Mouse (Mus musculus) embryonic facial prominence, embryonic 10.5 days (tissue): ENCODE measurements around the gene Ccdc120. TPM values are rescaled to one million over a fixed set of nuclear protein-coding genes. Genes with fewer than 3 reads are reported as not detected.

Experiments
- DNase-seq: peaks from one replicate; pipeline ENCODE4 v3.0.0-alpha.2; 2017; ENCODE audit warnings: low spot score
- H3K27ac ChIP-seq: fragments of 300-500 bp; sonication (generic); replicated peaks from 2 replicates; pipeline ENCODE4 v1.5.1; 2016; ENCODE audit warnings: mild to moderate bottlenecking
- H3K27me3 ChIP-seq: fragments of 300-500 bp; sonication (generic); replicated peaks from 2 replicates; pipeline ENCODE4 v1.6.1; 2016; ENCODE audit warnings: low read depth, mild to moderate bottlenecking; ENCODE audit not compliant: poor library complexity, severe bottlenecking
- H3K36me3 ChIP-seq: fragments of 300-500 bp; sonication (generic); replicated peaks from 2 replicates; pipeline ENCODE4 v1.6.1; 2016; ENCODE audit warnings: mild to moderate bottlenecking, moderate library complexity
- H3K4me1 ChIP-seq: fragments of 300-500 bp; sonication (generic); 2 replicates; pipeline ENCODE4 v1.6.1; 2016
- H3K4me3 ChIP-seq: fragments of 300-500 bp; sonication (generic); 2 replicates; pipeline ENCODE4 v1.5.1; 2016; ENCODE audit warnings: mild to moderate bottlenecking, moderate library complexity
- H3K9me3 ChIP-seq: fragments of 300-500 bp; sonication (generic); 2 replicates; pipeline ENCODE4 v1.6.1; 2016; ENCODE audit warnings: mild to moderate bottlenecking
- WGBS: fragments of 180-500 bp; shearing (Covaris S2); methylation state at CpG from one replicate; pipeline ENCODE4 v1.1.7; 2016; 5-methylcytosine and 5-hydroxymethylcytosine counted together
- polyA plus RNA-seq: library from polyadenylated mRNA; unstranded; fragments of >200 nt; fragmentation: Nextera tagmentation; extraction: Ambion mirVana; gene quantifications from 2 replicates; pipeline ENCODE4 v1.2.1, GENCODE M21; 2016

The Ccdc120 gene
- polyA plus RNA-seq = 20.3 and 22.1 TPM in 2 replicates

DNA sequence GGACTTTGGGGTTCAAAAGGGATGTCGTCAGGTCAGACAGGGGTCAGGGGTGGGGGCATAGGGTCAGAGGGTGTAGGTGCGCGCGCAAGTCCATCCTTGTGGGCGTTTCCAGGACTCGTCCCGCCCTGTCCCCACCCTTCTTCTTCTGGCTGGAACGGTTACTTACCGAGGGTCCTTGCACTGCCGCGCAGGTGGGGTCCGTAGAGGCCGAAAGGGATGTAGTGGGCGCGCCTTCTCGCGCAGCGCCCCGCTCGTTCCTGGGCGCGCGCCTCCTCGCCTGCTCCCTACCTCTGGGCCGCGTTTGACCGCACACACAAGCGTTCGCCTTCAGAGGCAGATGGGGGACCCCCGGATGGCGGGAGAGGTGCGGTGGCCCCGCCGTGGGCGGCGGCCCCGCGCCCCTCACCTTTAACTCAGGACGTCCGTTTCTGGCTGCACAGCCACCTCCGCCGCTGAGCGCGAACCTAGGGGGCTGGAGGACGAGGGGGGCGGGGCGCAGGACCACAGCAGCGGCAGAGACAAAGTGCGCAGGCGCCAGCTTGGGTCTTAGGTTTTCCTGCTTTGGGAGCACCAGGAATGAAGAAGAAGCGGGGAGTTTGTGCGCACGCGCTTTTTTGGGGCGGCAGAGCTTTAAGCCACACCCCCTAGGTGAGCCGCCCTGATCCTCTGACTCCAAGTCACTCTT is at the start of gene Ccdc120:
Gene Ccdc120 (minus strand): TSS at position 474 of the 685 bp plus-strand sequence.
- peak; percentile 89 for DNase-seq
- H3K4me3 ChIP-seq = peak within 1 kb of the TSS; percentile 74
- peak within 1 kb of the TSS; percentile 86 for H3K27ac ChIP-seq
- no peaks in the 10 kb centered on the region for H3K9me3 ChIP-seq
- no peaks in the 10 kb centered on the region for H3K27me3 ChIP-seq
- H3K4me1 ChIP-seq = 0 out of 2 replicates have a peak, but pooled peaks cover 3% of the 10 kb centered on the region
- H3K36me3 ChIP-seq = no peaks in the 10 kb centered on the region
- 10% methylated on average over 56 of the region's 56 CpGs for WGBS

DNA sequence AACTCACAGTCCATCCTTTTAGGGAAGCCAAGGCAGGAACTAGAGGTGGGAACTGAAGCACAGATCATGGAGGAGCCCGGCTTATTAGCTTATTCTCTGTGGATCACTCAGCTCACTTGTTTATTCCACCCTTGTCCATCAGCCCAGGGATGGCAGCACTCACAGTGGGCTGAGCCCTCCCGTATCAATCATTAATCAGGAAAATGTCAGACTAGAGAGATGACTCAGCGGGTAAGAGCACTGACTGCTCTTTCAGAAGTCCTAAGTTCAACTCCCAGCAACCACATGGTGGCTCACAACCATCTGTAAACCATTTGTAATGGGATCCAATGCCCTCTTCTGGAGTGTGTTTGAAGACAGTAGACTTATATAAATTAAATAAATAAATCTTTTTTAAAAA is 46.6 kb upstream of the Ccdc120 start:
- H3K4me3 ChIP-seq = no peak overlapping the region
- no peaks in the 10 kb centered on the region for H3K9me3 ChIP-seq
- H3K27ac ChIP-seq = no peak overlapping the region
- no peaks in the 10 kb centered on the region for H3K27me3 ChIP-seq
- WGBS = 81% methylated on average over 3 of the region's 3 CpGs
- H3K4me1 ChIP-seq = no peaks in the 10 kb centered on the region
- no peak for DNase-seq
- H3K36me3 ChIP-seq = peaks cover 33% of the 10 kb centered on the region

DNA sequence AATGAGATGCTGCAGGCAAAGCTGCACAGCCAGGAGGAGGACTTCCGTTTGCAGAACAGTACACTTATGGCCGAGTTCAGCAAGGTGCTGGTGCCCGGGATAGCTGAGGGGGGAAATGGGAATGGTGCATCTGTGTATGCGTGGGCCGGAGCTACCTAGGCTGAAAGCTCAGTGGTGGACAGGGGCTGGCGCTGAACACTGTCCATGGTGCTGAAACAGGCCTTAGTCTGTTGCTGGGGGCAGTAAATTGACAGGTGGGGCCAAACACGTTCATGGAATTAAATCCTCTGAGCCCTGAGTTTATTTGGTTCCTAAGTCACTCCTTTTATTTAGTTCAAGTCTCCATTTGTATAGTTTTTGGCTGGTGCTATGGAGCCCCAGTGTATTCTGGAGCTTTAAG is 44.3 kb upstream of the Ccdc120 start:
- Histone ChIP-seq H3K27me3 (no peaks in the 10 kb centered on the region), H3K36me3 (peaks cover 13% of the 10 kb centered on the region), H3K27ac (no peak overlapping the region), H3K4me1 (peaks cover 5% of the 10 kb centered on the region; the same call in 1 of the 2 replicates), H3K9me3 (no peaks in the 10 kb centered on the region), H3K4me3 (no peak overlapping the region)
- peak; percentile 53 for DNase-seq
- WGBS = 34% methylated on average over 7 of the region's 7 CpGs

GRCm38 (mm10) chrX:7793361-7793760 is 42.7 kb upstream of the Ccdc120 start:
- no peaks in the 10 kb centered on the region for H3K9me3 ChIP-seq
- WGBS = 54% methylated on average over 3 of the region's 3 CpGs
- no peaks in the 10 kb centered on the region for H3K27me3 ChIP-seq
- peaks cover 5% of the 10 kb centered on the region; the same call in 1 of the 2 replicates for H3K4me1 ChIP-seq
- no peak overlapping the region for H3K4me3 ChIP-seq
- DNase-seq = no peak
- no peak overlapping the region for H3K27ac ChIP-seq
- peaks cover 3% of the 10 kb centered on the region; the same call in 1 of the 2 replicates for H3K36me3 ChIP-seq

DNA sequence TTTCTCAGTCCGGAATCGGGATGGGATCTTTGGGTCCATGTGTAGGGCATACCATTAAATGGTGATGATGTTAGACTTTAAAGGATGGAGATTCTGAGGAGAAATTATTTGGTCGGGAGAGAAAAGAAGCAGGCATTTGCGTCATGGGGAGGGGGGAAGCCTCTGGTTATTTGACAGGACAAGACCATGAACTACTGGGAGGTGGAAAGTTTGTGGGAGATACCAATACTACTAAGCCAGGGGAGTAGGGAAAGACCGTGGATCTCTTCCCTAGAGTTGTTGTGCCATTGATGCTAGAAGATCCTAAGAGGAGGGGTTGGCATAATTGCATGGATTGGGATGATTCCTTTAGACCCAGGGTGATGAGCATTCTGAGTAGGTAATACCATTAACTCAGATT is 39.6 kb upstream of the Ccdc120 start:
- Histone ChIP-seq H3K27ac (peak overlapping the region; percentile 79), H3K4me1 (peaks cover 5% of the 10 kb centered on the region; the same call in 1 of the 2 replicates)
- 25% methylated on average over 5 of the region's 5 CpGs for WGBS

DNA sequence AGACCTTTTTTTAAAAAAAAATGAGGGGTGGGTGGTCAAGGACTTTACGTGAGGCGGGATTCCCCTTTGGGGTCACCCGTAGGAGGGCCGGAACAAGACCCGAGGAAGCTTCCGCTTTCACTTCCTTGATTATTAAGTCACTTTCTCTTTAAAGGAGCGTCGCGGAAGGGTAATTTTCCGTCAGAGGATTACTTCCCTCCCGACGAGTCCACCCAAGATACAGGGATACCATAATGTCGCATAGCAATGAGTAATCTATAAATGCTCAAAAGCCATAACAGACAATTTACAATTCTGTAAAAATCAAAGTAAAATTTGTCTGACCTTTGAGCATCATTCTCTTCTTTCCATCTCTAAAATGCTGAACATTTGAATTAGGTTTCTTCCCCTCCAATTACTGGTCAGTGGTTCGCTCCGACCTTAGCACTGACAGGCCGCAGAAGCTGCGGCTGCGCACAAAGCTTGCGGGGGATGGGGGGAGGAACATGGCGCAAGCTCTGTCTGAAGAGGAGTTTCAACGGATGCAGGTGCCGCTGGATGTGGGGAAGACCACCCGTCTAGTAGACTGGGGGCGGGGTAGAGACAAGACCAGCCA is 38.9 kb upstream of the Ccdc120 start, which contains the start of gene Gripap1:
Gene Gripap1 (plus strand): TSS at position 224 of the 595 bp plus-strand sequence.
- no peaks in the 10 kb centered on the region for H3K9me3 ChIP-seq
- peak; percentile 76 for DNase-seq
- H3K4me3 ChIP-seq = peak within 1 kb of the TSS; percentile 66
- peaks cover 5% of the 10 kb centered on the region; the same call in 1 of the 2 replicates for H3K4me1 ChIP-seq
- H3K27me3 ChIP-seq = no peaks in the 10 kb centered on the region
- H3K36me3 ChIP-seq = peaks cover 3% of the 10 kb centered on the region; the same call in 1 of the 2 replicates
- peak within 1 kb of the TSS; percentile 79 for H3K27ac ChIP-seq
- 14% methylated on average over 24 of the region's 24 CpGs for whole genome bisulfite sequencing

More for the DNA sequence above, 39.6 kb upstream of the Ccdc120 start:
- Histone ChIP-seq H3K4me3 (peak overlapping the region; percentile 66), H3K9me3 (no peaks in the 10 kb centered on the region), H3K27me3 (no peaks in the 10 kb centered on the region), H3K36me3 (peaks cover 3% of the 10 kb centered on the region; the same call in 1 of the 2 replicates)
- DNase-seq = no peak

DNA sequence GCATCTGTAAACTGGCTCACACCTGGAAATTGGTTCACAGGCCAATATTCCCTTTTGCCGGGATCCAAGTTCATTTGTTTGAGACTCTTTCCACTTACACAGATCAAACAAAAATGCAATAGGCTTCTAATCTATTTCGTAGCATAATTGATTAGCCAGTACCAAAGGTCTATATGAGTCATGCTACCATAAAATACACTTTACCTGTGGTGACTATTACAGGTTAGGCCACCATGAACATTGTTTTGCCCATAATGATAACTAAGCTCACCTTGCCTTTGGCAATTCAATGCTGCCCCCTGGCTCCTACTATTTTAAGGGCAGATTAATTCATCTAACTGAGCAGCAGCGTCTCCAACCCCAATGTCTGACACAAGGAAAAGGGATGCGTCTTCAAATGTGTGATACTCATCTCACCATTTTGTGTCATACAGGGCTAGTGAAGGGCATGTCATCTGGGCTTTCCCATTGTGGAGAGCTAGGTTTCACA is 31.9 kb upstream of the Ccdc120 start:
- no peak overlapping the region for H3K27ac ChIP-seq
- H3K4me1 ChIP-seq = no peaks in the 10 kb centered on the region
- no peaks in the 10 kb centered on the region for H3K27me3 ChIP-seq
- H3K4me3 ChIP-seq = no peak overlapping the region
- 84% methylated on average over 4 of the region's 4 CpGs for WGBS
- no peaks in the 10 kb centered on the region for H3K9me3 ChIP-seq
- no peaks in the 10 kb centered on the region for H3K36me3 ChIP-seq
- DNase-seq = no peak

GRCm38 (mm10) chrX:7779294-7779693 is 28.6 kb upstream of the Ccdc120 start:
- H3K36me3 ChIP-seq = peaks cover 4% of the 10 kb centered on the region; the same call in 1 of the 2 replicates
- DNase-seq = no peak
- no peak overlapping the region for H3K27ac ChIP-seq
- H3K4me3 ChIP-seq = no peak overlapping the region
- H3K27me3 ChIP-seq = no peaks in the 10 kb centered on the region
- H3K9me3 ChIP-seq = no peaks in the 10 kb centered on the region
- no peaks in the 10 kb centered on the region for H3K4me1 ChIP-seq
- WGBS = 23% methylated on average over 3 of the region's 3 CpGs

DNA sequence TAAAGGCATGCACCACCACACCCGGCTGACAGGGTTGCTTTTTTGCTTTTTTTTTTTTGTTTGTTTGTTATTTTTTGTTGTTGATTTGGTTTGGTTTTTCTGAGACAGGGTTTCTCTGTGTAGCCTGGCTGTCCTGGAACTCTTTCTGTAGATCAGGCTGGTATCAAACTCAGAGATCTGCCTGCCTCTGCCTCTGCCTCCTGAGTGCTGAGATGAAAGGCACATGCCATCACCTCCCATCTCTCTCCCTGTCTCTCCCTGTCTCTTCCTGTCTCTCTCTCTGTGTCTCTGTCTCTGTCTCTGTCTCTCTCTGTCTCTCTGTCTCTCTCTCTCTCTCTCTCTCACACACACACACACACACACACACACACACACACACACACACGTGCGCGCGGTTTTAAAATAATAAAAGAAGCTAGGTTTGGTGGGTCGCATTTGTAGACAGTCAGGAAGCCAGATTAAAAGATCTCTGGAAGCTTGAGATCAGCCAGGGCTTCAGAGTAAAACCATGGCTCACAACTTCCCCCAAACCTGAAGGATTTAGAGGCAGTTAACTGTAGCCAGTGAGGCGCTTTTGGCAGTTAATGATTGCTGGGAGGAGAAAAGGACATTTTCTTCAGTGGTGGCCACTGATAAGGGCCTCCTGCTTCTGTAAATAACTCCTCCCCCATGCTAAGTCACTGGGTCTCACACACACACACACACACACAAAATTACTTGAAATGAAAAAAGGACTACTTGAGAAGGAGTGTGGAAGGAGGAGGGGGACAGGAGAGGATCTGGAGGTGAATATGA is 27.9 kb upstream of the Ccdc120 start:
- H3K4me3 ChIP-seq = no peak overlapping the region
- H3K4me1 ChIP-seq = no peaks in the 10 kb centered on the region
- peaks cover 11% of the 10 kb centered on the region for H3K36me3 ChIP-seq
- no peaks in the 10 kb centered on the region for H3K9me3 ChIP-seq
- DNase-seq = no peak
- H3K27ac ChIP-seq = no peak overlapping the region
- WGBS = 82% methylated on average over 7 of the region's 7 CpGs
- H3K27me3 ChIP-seq = no peaks in the 10 kb centered on the region

DNA sequence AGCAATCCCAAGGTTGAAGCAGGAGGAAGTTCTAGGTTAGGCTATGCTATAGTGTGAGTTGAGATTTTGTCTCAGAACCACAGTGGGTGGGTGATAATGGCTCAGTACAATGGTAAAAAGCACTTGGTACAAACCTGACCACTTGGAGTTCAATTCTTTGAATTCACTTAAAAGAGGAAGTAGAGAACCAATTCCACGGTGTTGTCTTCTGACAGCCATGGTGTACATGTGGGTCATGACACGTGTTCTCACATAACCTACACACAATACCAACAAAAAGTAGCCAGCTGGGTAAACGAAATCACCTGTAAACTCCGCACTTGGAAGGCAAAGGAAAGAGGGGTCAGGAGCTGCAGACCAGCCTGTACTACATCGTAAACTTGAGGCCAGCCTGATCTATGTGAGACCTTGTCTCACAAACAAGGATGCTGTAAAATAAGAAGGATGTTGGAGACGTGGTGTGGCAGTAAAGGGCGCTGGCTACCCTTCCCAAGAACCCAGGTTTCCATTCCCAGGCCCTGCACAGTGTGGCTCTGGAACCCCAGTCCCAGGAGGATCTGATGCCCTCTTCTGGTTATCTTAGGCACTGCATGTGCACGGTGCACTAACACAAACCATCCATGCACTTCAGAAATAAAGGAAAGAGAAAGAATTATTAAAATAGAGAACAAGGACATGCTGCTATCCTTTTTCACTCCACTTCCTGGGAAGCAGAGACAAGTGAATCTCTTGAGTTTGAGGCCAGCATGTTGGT is 25.8 kb upstream of the Ccdc120 start:
- no peak overlapping the region for H3K27ac ChIP-seq
- peak; percentile 59 for DNase-seq
- H3K4me1 ChIP-seq = no peaks in the 10 kb centered on the region
- no peaks in the 10 kb centered on the region for H3K27me3 ChIP-seq
- no peak overlapping the region for H3K4me3 ChIP-seq
- WGBS = 53% methylated on average over 8 of the region's 8 CpGs
- H3K36me3 ChIP-seq = peaks cover 32% of the 10 kb centered on the region
- H3K9me3 ChIP-seq = no peaks in the 10 kb centered on the region

DNA sequence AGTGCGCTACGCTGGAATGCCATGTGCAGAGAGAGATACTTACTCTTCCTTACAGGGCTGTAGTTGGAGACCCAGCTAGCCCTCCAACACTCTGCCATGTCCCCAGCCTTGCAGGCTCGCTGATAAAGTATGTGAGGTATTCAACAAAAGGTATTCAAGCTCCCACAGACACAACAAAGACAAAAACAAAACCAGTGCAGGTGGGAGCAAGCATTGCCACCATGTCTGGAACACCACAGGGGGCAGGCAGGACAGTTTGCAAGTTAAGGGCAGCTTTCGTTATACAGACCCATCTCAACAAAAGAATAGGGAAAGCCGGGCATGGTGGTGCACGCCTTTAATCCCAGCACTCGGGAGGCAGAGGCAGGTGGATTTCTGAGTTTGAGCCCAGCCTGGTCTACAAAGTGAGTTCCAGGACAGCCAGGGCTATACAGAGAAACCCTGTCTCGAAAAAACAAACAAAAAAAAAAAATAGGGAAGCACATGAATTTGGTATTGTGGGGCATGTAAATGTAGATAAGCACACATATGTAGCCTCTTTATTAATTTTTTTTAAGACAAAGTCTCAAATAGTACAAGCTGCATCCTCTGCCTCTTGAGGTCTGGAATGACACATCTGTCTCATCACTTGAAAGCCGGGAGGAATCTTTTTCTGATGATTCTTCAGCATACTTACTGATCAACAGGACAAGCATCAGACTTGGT is 24.9 kb upstream of the Ccdc120 start:
- DNase-seq = no peak
- H3K36me3 ChIP-seq = peaks cover 41% of the 10 kb centered on the region
- H3K9me3 ChIP-seq = no peaks in the 10 kb centered on the region
- no peak overlapping the region for H3K27ac ChIP-seq
- 75% methylated on average over 9 of the region's 9 CpGs for WGBS
- H3K4me3 ChIP-seq = no peak overlapping the region
- H3K27me3 ChIP-seq = no peaks in the 10 kb centered on the region
- H3K4me1 ChIP-seq = no peaks in the 10 kb centered on the region
